Comparison of ENCODE assay signal across 21 mouse cellular contexts in the genomic region with DNA sequence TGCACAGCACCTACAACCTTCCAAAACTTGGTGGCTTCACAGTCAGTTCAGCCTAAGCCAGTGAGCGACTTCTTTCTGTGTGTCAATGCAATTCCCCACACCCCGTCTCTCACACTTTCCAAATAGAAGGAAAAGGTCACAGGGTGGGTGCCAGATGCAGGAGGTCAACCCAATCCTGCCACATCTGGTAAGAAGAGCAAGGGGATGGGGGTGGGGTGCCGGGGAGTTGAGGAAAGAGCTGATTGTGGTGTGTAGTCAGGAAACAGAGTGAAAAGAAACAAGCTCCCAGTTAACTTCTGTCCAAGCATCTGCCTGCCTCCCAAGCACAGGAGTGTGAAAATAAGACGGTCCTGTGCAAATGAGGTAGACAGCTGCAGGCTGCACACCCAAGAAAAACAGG.
A peak's percentile ranks its signal among the peaks of the same experiment; 100 is the strongest.
DNase-seq lines count a peak whose midpoint lies in the region; ATAC-seq and TF ChIP-seq lines count a peak whose summit lies in the region.
"Had no signal": no experiment of that assay in that cellular context is flagged by ENCODE, and none has a peak within 500 bp of the region (broad histone marks: within the 10 kb centered on the region; RNA-seq: fewer than 3 reads in every experiment).

No protein-coding gene starts in this region.

- H3K9ac ChIP-seq in kidney, embryonic 16.5 days (replicated peaks; ENCODE audit: low read length): no peak overlapping the region
- no peak overlapping the region for H3K9ac ChIP-seq in limb, embryonic 13.5 days
- H3K9ac ChIP-seq: forebrain, embryonic 13.5 days; liver, postnatal 0 days had no signal

- H3K27ac ChIP-seq in kidney, embryonic 16.5 days (ENCODE audit: low read length): peak overlapping the region; percentile 51
- no peak overlapping the region for H3K27ac ChIP-seq in kidney, adult 2 months (ENCODE audit: insufficient read depth, low read depth, low read length)
- peak overlapping the region; percentile 79; the same call in 1 of the 2 replicates for H3K27ac ChIP-seq in limb, embryonic 13.5 days
- H3K27ac ChIP-seq: forebrain, embryonic 13.5 days had no signal

- H3K4me1 ChIP-seq in kidney, embryonic 16.5 days (ENCODE audit: insufficient read depth, low read length): peaks cover 25% of the 10 kb centered on the region
- H3K4me1 ChIP-seq in kidney, adult 2 months (ENCODE audit: control insufficient read depth, insufficient read depth, low read length): peaks cover 2% of the 10 kb centered on the region; the same call in 1 of the 2 replicates
- peaks cover 39% of the 10 kb centered on the region for H3K4me1 ChIP-seq in limb, embryonic 13.5 days

- no peak overlapping the region for H3K4me3 ChIP-seq in kidney, embryonic 16.5 days (ENCODE audit: low read length)
- H3K4me3 ChIP-seq in kidney, adult 2 months (ENCODE audit: insufficient read depth, low read depth, low read length): no peak overlapping the region
- no peak overlapping the region for H3K4me3 ChIP-seq in limb, embryonic 13.5 days
- H3K4me3 ChIP-seq: forebrain, embryonic 13.5 days; heart, embryonic 10.5 days had no signal

- H3K9me3 ChIP-seq in kidney, embryonic 16.5 days (ENCODE audit: low read length): no peaks in the 10 kb centered on the region
- no peaks in the 10 kb centered on the region for H3K9me3 ChIP-seq in limb, embryonic 13.5 days
- H3K9me3 ChIP-seq: forebrain, embryonic 13.5 days; heart, embryonic 10.5 days had no signal

- ATAC-seq in kidney, embryonic 16.5 days (ENCODE audit: low FRiP score, low TSS enrichment): no peak
- ATAC-seq in limb, embryonic 13.5 days (ENCODE audit: low FRiP score, low read depth): no peak
- ATAC-seq: forebrain, embryonic 13.5 days; liver, postnatal 0 days had no signal

- no peak overlapping the region for H3K4me2 ChIP-seq in kidney, embryonic 16.5 days (replicated peaks; ENCODE audit: low read depth, low read length)
- H3K4me2 ChIP-seq in limb, embryonic 13.5 days (replicated peaks): no peak overlapping the region
- H3K4me2 ChIP-seq: forebrain, embryonic 13.5 days had no signal

- no peak for DNase-seq in kidney, adult 2 months
- peak; percentile 54 for DNase-seq in embryo, embryonic 10.5 days (ENCODE audit: low spot score)
- peak; percentile 54 for DNase-seq in forelimb bud, embryonic 11.5 days (ENCODE audit: low read depth, low spot score)
- no peak for DNase-seq in urinary bladder, postnatal 4 days (ENCODE audit: low spot score in 2 of 2)
- no peak for DNase-seq in right cerebral cortex, postnatal 10 days (ENCODE audit: low spot score in 2 of 2)
- DNase-seq in ovary, adult 18-20 months (ENCODE audit: low spot score): no peak
- DNase-seq: adrenal gland, postnatal 10 days; cerebellum, adult 11 months; cerebellum, postnatal 10 days; gastrocnemius, postnatal 36 days; kidney, postnatal 14 days; liver; liver, postnatal 0 days; lung, postnatal 10 days; midbrain, embryonic 14.5 days; retina, postnatal 1 day; thymus, postnatal 4 days had no signal

- H3K36me3 ChIP-seq in kidney, embryonic 16.5 days (ENCODE audit: insufficient read depth, low read length): no peaks in the 10 kb centered on the region
- H3K36me3 ChIP-seq in kidney, adult 2 months (ENCODE audit: control insufficient read depth, insufficient read depth, low read length): no peaks in the 10 kb centered on the region
- H3K36me3 ChIP-seq in limb, embryonic 13.5 days: no peaks in the 10 kb centered on the region
- H3K36me3 ChIP-seq: heart, embryonic 10.5 days had no signal

- no peaks in the 10 kb centered on the region for H3K27me3 ChIP-seq in kidney, embryonic 16.5 days (ENCODE audit: insufficient read depth, low read length)
- H3K27me3 ChIP-seq in kidney, adult 2 months (replicated peaks; ENCODE audit: control insufficient read depth, insufficient read depth, low read length): no peaks in the 10 kb centered on the region
- H3K27me3 ChIP-seq in limb, embryonic 13.5 days: no peaks in the 10 kb centered on the region

- no peak for TF ChIP-seq POLR2A in kidney, adult 2 months (IDR thresholded peaks at IDR 0.05; ENCODE audit: low read depth, low read length)

- WGBS in kidney, embryonic 16.5 days: 49% methylated on average over 4 of the region's 4 CpGs
- WGBS in kidney, adult 2 months: 74% methylated on average over 4 of the region's 4 CpGs
- WGBS in limb, embryonic 13.5 days: 33% methylated on average over 4 of the region's 4 CpGs

- TF ChIP-seq CTCF in kidney, adult 2 months (conservative IDR thresholded peaks at IDR 0.05; ENCODE audit: insufficient read depth, insufficient read length, low read depth, low read length): no peak

Comparison
In these comparisons a context has a peak if more than half of its experiments do, and no peak if none do; other contexts are left out.
1. DNase-seq: peak in embryo, embryonic 10.5 days (single experiment) and forelimb bud, embryonic 11.5 days (single experiment); none in kidney, adult 2 months (single experiment), urinary bladder, postnatal 4 days (0 of 2), right cerebral cortex, postnatal 10 days (0 of 2) and ovary, adult 18-20 months (single experiment).